Mouse (Mus musculus) adrenal gland, adult 2 months (tissue): ENCODE measurements around the gene Nrip1. TPM values are rescaled to one million over a fixed set of nuclear protein-coding genes. Genes with fewer than 3 reads are reported as not detected.

Source experiments
- DNase-seq: peaks from one replicate; pipeline ENCODE4 v3.0.0; 2021
- polyA plus RNA-seq: library from polyadenylated mRNA; depleted of rRNA; stranded (reverse); fragments of >200 nt; gene quantifications from 2 replicates; pipeline ENCODE4 v1.2.3, GENCODE M21; 2012
- total RNA-seq, 2 experiments: library from RNA; stranded (reverse); gene quantifications; 2 replicates each; pipeline ENCODE4 v1.2.3; 2021

Nrip1 gene
- total and polyA plus RNA-seq, 3 experiments, result 7.7 to 95.3 (median 80.3) TPM

DNA sequence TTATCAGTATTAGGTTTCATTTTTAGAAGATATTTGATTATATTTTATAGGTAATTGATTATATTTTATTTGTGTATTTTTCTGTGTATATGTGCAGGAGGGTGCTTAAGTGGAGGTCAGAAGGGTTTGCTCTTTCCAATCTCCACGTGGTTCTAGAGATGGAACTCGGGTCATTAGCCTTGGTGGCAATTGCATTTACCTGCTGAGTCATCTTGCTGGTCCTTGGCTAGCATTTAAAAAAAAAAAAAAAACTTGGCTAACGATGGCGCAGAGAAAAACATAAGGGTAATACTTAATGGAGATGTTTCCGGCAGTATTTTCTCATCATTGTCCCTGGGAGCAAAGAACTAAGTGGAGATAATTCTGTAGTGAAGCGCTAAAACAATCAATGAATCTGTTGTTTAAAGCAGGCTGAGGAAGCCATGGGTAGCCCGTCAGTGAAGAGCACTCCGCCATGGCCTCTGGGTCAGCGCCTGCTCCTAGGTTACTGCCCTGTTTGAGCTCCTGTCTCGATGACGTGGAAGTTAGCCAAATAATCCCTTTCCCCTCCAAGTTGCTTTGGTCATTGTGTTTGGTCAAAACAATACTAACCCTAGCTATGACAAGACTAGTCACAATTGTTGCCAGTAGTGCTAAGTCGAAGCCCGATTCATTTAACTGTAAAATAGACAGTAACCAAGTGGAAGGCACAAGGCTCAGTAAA, 25.8 kb downstream of the Nrip1 start:
- peak; percentile 54 for DNase-seq

DNA sequence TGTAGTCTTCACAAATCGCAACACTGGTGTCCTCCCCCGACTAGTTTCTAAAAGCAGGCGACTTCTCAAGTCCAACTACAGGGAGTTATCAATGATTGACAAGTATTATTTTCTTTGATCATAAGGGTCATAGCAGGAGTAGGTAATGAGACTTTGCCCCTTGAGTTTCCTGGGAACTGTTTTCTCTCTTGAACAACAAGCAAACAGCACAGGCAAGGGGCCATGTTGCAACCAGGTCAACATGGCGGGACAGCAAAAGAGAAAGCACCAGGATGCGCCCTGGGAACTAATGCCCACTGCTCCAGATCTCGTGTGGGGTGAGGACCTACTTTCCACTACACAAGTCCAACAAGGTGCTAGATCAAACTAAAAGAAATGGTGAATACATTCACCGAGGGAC, 27.3 kb downstream of the Nrip1 start:
- no peak for DNase-seq

DNA sequence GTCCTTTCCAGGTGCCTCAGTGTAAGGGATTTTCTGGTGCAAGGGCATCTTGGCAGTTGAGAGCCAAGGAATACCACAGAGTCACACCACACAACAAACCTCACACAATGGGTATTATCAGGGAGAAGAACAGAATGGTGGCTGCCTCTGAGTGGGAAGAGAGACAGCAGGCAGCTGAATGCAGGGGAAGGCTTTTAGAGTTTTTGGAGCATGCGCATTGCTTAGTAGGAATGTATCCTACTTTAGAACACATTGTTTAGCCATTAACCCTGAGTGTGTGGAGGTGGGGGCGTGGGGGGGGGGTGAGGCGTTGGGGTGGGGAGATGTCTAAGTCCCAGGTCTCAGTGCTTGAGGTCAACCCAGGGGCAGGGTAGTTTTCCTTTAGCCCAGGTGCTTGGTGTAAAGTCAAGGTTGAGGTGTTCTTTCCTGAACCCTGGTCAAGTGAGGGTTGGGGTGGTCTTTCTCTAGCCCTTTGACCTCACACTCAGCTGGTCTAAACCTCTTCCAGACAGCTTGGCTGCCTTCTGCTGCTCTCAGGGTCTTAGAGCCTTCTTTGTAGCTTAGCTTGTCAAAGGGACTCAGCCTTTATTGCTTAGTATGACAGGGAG, 28.8 kb downstream of the Nrip1 start:
- no peak for DNase-seq

DNA sequence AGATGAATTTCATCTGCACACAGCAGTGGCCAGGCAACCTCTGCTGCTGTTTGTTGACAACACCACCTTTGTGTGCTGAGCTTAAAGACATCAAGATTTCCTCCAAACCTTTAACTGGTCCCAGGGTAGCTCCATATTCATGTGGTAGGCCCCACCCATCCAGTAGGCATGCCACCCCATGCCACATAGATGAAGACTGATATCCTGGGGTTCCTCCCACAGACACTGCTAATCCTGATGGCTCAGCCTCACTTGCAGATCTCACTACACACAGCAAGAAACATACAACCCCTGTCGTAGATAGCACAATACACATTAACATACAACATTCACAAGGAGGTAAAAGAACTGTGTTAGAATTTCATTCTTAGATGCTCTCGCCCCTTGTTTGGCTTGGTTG, 29.6 kb downstream of the Nrip1 start:
- no peak for DNase-seq

DNA sequence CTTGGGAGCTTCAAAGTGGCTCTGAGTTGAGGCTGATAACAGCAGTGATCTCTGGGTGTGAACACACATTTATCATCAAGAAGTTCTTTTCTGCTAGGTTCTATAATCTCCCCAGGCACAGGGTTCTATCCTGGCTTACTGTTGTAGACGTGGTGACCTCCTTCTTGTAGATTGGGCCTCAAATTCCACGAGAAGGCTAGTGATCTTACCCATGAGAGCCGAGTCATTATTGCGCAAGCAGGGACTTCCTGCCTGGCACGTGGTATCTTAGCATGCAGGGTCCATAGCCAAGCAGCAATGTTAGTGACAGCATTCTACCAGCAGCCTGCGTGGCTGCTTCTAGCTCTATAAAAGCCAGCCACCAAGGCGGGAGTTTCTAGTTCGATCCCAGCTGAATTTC, 32.0 kb downstream of the Nrip1 start:
- DNase-seq, result peak; percentile 71

DNA sequence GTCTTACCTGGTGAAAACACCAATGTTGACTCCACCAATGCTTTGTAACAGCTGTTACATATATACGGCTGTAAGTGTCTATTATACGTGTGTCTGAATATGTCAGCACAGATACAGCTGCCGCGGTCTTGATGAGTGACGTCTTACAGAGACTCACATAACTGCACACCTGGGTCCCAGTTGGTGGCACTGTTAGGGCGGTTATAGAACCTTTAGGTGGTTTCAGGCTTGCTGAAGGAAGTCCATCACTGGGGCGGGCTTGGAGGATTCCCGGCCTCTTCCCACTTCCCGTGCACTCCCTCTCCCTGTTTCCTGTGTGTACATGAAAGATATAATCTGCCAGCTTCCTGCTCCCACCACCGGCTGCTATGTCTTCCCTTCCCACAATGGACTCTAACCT, 34.4 kb downstream of the Nrip1 start:
- no peak for DNase-seq

DNA sequence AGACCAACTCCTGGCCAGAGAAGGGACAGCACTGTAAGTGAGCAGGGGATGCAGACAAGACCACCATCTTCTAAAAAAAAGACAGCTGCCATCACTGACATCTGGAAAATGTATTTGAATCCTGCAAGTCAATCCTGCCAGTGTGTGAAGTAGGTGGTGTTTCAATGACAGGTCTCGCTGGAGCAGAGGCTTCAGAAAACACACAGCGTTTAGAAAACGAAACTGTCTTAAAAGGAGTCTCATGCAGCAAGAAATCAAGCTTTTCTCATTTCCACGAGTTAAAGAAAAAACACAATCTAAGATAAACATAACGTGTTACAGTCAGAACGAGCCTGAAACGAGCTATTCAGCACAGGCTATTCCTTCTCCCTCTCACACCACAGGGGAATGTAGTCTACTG, 36.3 kb downstream of the Nrip1 start:
- no peak for DNase-seq

DNA sequence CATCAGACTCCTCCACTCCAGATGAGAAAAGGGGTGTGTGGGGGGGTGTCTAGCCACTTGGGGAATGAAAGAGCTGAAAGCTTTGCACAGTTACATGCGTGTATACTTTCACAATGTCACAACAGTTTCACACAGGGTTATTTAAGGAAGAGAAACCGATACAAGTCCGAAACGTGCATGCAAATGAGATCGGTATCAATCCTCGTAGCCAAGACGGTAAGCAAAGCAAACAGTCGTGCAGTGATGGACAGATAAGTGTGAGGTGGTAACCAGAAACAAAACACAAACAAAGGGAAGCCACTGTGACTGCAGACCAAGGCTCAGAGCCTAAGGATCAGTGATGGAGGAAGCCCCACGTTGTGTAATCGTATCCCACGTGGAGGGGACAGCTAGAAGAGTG, 36.7 kb downstream of the Nrip1 start:
- DNase-seq, result no peak

DNA sequence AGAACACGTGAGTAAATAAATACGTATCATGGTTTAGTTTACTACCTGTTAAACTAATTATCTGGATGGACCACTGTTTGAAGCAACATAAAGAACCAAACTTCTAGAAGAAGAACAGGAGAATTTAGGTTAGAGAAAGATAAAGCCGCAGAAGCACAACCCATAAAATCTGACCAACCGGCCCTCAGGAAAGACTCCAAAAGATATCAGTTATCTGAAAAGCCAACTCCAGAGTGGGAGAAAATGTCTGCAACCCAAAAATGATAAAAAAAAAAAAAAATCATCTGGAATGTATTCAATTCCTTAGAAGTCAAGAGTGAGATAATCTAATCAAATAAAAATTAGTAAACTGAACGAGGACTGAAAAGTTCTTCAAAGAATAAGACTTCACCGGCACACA, 37.7 kb downstream of the Nrip1 start:
- DNase-seq, result no peak

DNA sequence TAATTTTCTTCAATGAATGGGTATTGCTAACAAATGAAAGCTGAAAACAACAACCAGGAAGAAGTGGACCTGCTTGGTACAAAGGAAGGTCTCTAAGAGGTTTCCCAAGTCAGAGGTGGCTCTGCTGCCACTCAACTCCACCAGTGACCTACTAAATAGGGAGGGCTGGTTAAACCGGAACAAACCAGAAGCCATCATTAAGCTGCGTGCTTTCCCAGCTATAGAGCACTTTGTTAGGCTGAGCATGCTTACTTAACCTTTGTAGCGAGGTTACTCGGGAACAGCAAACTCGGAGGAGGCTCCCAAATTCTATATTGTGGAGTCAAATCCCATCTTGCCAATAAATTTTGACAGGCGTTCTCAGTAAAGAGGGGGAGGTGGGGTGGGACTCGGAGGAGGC, 41.5 kb downstream of the Nrip1 start:
- DNase-seq, result no peak

DNA sequence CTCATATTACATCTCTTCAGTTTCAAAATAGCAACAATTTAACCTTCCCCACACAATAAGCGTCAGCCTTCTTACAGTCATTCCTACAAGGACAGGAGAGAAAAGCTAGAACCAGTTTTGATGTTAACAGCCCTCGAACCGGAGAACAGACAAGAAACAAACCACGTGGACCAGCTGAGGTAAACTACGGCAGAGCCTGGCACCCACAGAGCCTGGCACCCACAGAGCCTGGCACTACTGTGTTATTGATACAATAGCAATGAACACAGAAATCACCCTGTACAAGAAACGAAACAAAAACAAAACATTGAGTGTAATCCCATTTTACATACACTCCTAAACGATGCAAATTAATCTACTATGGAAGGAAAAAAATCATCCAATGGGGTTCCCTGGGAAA, 42.4 kb downstream of the Nrip1 start:
- no peak for DNase-seq

DNA sequence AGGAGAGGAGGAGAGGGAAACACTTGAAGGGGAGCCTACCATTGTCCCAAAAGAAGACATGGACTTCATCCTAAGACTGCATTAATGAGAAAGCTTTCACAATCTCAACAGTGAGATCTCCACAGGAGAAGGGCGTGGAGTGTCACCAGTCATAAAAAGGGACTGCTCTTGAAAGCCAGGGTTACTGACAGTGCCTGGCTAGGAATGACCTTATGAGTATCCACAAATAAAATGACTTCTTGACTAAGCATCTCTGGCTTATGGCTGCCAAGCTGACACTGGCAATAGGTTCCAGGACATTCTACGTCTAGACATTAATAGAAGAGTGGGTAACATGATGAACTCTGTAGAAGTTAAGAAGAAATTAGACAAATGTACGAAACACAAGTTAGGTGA, 48.3 kb downstream of the Nrip1 start:
- DNase-seq, result peak; percentile 60

DNA sequence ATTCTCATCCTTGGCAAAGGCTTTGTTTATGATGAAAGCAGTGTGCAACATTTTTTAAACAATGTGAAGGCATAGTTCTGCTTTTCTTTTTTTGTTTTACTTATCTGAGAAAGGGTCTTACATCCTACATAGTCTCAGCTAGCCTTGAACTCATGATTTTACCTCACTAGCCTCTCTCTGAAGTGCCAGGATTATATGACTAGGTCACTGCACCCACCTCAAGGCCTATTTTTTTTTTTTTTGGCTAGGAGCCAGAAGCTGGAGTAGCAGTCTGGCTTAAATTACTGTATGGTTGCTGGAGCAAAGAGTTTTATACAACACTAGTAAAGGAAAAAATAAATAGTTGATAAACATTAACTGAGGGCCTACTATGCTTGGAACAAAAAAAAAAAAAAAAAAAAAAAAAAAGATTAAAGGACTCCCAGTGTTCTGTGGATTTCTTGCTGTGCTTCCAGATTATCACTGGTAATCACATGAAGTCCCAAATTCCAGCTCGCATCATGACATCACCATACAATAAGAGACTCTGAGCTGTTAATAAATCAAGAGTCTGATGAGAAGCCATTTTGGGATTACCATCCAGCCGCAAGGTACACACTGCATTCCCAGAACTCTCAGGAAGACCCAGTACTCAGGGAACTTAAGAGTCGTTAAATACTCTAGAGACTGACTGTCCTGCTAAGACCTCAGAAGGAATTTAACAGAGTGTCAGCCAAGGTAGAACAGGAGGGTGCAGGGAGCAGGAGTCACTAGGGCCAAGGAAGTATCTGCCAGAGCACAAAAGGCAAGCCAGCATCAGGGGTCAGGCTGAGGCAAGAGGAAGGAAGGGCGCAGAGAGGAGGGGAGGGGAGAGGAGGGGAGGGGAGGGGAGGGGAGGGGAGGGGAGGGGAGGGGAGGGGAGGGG, 49.0 kb downstream of the Nrip1 start:
- DNase-seq, result no peak

DNA sequence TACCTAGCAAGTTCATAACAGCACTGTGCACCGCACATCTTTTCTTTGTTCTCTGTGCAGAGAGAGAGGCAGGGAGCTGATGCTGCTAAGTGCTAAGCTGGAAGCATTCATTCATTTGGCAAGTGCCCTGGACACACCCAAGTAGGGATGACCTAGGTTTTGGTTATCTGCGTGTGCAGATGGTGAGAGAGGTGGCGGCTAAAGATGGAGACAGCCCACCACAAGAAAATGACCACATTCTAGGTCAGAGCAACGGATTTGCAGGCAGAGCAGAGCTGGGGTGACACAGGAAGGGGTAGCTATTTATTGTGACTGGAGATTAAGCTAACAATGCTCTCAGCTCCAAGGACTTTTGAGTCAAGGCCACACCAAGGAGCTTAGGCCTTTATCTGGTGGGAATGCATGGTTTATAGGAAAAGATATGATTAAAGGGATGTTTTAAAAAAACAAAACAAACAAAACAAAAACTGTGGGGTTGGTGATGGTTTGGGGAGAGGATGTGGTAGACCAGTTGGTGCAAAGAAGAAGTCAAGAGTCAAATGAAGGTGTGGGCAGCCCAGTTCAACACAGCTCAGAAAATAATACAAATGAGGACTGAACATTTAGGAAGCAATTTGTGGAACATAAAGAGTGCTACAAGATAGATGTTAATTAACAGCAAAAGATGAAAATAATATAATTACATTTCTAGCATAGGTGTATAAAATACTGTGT, 49.9 kb downstream of the Nrip1 start:
- DNase-seq, result peak; percentile 43

DNA sequence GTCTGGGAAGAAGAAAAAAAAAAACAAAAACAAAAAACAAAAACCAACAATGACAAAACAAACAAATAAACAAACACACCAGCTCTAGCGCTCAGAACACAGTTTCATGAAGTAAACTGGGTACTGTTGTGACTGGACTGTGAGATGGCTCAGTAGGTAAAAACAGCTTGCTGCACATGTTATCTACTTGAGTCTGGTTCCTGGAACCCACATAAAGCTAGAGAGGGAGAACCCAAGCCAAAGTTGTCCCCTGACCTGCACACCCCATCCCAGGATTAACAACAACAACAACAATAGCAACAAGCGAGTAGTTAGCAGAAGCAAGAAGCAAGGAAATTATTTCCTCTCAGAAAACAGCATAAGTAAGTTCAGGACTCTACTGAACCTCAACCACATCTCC, 50.5 kb downstream of the Nrip1 start:
- DNase-seq, result no peak

DNA sequence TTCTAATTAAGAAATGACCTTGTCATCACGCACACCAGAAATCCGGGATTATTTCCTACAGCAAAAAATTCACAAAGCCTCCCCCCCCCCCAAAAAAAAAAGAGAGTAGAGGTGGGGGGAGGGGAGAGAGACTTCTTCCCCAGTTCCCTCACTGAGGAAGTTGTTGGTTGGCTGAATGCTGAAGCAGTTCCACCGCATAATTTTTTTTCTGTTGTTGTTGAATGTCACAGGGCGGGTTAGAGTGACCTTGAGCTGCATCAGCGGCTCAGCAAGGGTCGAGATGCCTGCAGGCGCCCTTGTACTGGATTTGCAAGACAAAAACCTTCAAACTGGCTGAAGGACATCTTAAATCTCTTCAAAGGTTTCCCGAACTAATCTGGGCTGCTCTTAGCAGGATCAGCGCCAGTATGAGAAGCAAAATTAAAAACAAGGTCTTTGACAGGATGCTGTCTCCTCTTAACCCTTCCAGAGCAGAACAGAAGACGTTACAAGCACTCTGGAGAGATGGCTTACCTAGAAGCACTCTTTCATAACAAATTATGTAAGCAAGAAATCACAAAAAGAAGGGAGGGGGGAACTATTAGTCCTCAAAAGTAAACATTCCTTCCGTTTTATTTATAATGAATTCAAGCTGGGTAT, 52.0 kb downstream of the Nrip1 start:
- peak; percentile 89 for DNase-seq

DNA sequence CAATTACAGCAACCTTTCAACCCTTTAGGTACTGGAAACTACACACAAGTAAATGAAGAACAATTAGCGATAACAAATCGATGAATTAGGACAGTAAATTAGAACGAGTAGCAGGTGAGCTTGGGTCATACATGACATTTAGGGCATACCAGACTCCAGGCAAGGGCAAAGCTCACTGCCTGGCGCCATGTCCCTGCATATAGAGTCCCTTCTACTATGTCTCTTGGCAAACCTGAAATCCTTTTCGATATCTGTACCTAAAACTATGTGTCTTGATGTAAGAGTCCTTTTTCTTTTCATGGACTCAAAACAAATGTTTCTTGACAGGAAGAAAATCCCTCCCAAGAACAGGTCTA, 53.5 kb downstream of the Nrip1 start:
- no peak for DNase-seq

DNA sequence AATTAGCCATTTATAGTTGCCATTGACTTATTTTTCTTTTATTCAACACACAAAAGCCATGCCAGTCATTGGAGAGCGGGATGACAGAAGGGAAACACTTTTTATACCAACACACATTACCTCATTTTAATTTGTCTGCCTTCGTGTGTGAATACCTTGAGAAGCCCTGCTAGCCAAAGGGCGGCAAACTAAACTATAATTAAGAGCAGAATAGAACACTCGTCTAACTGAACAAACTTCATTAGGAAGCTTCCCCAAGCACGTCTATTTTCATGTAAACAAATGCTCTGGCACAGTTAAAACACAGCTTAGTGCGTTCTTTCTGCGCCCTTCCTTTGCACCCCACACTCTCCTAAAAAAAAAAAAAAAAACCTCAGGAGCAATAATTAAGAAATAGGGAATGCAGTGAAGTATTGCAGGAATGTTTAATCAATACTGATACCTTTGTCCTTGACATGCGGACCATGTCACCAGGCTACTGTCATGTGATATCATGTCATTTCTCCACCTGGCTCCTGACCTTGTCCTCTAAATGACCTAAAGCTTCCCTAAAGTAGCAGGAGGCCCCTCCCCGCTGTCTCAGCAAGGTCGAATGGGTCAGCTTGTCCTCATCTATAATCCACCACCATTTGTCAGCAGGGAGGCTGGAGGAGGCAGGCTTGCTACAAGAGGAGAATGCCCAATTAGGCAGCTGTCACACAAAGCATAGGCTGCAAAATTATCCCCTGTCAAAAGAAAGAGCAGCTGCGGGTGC, 54.1 kb downstream of the Nrip1 start:
- DNase-seq, result peak; percentile 85

DNA sequence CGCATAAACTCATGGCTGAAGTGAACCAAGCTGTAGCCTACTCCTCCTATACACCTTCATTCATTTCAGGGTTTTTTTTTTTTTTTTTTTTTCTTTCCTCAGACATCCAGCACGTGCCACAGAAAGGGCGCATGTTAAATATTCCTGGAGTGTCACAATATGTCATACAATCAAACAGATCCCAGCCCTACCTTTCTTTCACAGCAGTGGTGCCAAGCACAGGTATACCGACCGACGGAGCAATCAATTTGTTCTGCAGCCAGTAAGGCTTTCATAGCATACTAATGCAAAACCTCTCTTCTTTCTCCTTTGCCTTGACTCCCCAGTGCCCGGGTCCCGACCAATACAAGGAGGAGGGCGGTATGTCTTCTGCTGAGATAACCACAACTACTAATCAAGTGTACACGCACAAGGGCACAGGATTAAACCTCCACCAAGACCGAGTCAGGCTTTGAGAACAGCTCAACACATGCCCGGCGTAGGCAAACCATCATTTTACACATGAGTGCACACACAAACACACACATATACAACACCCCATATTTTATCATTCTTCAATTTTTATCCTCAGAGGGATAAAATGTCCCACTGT, 55.2 kb downstream of the Nrip1 start:
- DNase-seq, result no peak

DNA sequence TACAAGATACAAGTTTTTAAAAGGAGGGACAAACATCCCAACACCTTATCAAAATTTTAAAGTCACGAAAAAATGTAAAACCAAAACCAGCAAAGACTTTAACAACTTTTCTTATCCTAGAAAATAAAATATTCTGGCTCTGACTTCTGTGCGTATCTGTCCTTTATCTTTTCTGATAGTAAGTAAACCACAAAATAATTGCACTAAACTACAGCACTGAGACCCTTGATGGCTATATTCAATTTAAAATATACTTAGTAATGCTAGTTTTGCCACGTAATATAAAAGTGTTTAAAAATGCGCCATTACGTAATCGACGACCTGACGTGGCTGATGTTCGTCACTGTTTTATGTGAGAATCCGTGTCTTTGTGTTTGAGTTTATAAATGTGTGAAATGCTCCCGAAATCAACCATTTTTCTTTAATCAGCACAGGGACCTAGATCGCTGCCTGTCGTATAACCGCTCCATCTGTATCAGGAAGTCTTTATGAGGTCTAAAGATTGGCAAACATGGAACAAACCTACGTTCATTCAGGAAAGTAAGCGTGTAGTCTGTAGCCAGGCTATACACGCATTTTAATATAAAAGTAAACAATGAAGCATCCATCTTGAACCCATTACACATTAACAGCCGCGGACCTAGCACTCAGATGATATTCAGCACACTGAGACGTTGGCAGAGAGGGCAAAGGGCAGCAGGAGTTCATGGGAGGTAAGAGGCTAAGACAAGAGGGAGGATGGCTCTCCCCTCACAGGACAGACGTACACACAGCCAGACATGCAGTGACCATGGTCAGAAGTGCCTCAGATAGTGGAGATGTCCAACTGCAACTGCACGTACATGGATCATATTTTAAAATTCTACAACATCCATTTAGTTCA, 56.4 kb downstream of the Nrip1 start:
- no peak for DNase-seq
